Mouse (Mus musculus) adrenal gland, adult 10 weeks (tissue): ENCODE data around the gene Litaf. TPM values are rescaled to one million over a fixed set of nuclear protein-coding genes. Genes with fewer than 3 reads are reported as not detected.

Experiments used
- polyA plus RNA-seq: library from polyadenylated mRNA; stranded (reverse); fragments of 350-450 nt; fragmentation: Illumina TruSeq; extraction: RNeasy Lipid Tissue Mini Kit (QIAGEN cat#74804); gene quantifications from one replicate; pipeline ENCODE4 v1.2.3, GENCODE M21; 2014; ENCODE audit warnings: low read depth, low replicate concordance

Litaf gene
- polyA plus RNA-seq, result 41.9 TPM

DNA sequence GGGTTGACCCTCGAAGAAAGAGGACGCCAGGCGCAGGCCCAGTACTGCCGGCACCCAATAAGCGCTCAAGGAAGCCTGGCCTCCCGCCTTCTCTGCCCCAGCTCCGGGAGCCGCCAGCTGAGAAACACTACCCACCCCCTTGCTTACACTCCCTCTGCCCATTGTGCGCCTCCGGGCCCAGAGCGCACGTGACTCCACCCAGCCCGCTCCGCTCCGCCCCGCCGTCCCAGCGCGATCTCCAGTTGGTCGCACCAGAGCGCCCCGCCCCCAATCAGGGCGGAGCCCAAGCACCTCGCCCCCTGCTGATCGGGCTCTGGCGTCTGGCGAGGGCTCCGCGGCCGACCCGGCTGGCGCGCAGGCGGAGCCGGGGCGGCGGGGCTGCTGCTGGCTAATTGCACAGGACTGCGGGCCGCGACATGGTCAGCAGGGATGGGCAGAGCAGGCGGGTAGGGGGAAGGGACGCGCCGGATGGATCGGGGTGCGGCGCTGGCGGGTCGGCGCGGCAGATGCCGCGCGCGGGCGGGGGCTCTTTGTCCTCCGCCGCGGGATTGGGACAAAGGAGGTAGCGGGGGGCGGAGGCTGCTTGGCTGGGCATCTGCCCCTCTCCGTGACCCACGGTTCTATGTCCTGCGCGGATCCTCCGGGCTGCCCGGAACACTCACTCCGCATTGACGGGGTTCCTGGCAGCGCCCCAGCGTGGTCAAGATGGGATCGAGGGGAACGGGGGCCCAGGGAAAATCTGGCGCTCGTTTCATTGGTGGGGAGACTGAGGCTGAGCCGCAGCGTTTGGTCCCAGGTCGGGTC lies at the start of gene Litaf:
Gene Litaf (minus strand): TSS at position 129 of the 804 bp plus-strand sequence.

GRCm38 (mm10) chr16:11060645-11061044 lies 5.3 kb downstream of the Litaf start, which contains the start of gene Snn:
TSS of gene Snn (plus strand) at chr16:11060945.

Other genes starting within 250 kb of the Litaf start
- gene Rmi2, start 231.1 kb downstream of the Litaf start, polyA plus RNA-seq, result not detected
- 11.0 TPM for gene Snn, start 5.2 kb downstream of the Litaf start, polyA plus RNA-seq
- 21.9 TPM for gene Txndc11, start 68.5 kb upstream of the Litaf start, polyA plus RNA-seq
- gene Zc3h7a, start 110.2 kb upstream of the Litaf start, polyA plus RNA-seq, result 223 TPM
- gene Rsl1d1, start 137.2 kb upstream of the Litaf start, polyA plus RNA-seq, result 290 TPM
- 641 TPM for gene Gspt1, start 188.2 kb upstream of the Litaf start, polyA plus RNA-seq
- not detected for gene Tnfrsf17, start 247.7 kb upstream of the Litaf start, polyA plus RNA-seq